Mouse (Mus musculus): ENCODE data around the gene Kif1b.

DNA sequence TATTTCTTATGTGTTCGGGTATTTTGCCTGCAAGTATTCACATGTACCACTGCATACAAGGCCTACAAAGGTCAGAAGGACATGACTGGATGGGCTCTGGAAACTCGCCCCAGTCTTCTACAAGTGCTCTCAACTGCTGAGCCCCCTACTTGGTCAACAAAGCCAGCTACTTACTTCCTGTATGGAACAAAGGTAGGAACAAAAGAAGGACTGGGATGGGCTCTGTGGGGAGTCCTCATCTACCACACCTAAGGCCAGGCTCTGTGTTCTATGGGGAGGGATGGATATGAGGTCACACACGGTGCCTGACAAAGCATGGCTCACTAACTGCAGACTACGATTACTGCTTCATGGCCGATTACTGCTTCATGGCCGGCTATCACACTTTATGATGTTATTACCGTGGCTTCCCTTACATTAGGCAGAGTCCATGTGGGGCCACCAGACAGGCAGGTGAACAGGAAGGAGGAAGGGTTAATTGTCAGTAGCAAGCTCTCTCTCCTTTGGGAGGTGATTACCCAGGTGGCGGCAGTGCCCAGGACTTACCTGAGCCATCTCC is 150.0 kb downstream of the Kif1b start:
- TF ChIP-seq POLR2A (IDR thresholded peaks at IDR 0.05; ENCODE audit: low read depth, low read length) (no peak), BHLHE40 (IDR thresholded peaks at IDR 0.05; ENCODE audit: low read depth, low read length) (no peak), ZNF384 (IDR thresholded peaks at IDR 0.05; ENCODE audit: low read depth, low read length) (no peak), NELFE (IDR thresholded peaks at IDR 0.05; ENCODE audit: low read depth, low read length) (no peak), TBP (conservative IDR thresholded peaks at IDR 0.05; ENCODE audit: low read depth, low read length) (no peak), ZMIZ1 (IDR thresholded peaks at IDR 0.05; ENCODE audit: low read depth, low read length) (no peak), USF1 (IDR thresholded peaks at IDR 0.05; ENCODE audit: low read depth, low read length) (no peak), EP300 (IDR thresholded peaks at IDR 0.05; ENCODE audit: low read length) (no peak)
